Mouse (Mus musculus): Measurements from ENCODE around the gene Gm21190.
"Not testable (repeated sequence)": the region's sequence is repeated elsewhere in the genome, so short reads cannot be mapped to it uniquely, and the experiment has no call there.

DNA sequence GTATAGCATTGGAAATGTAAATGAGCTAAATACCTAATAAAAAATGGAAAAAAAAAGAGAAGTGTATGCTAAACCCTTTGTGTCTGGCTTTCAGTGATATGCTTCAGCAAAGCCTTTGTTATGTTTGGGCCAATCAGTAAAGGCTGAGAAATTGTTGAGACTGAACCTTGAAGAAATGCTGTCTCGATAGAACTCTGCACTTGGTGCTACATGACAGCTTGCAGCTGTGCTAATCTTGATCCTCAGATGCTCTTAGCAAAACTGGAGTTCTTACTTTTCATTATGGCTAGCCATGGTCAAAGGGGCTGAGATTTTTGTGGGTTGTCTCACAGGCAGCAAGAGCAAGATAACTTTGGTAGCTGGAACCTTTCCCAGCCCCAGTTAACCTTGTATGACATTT is 29.6 kb upstream of the Gm21190 start:
- TF ChIP-seq CTCF, POLR2A (IDR thresholded peaks at IDR 0.05; ENCODE audit: extremely low read depth, insufficient read depth, low read length): not testable (repeated sequence)
